Mouse (Mus musculus): ENCODE data around the gene Tgfb3.

DNA sequence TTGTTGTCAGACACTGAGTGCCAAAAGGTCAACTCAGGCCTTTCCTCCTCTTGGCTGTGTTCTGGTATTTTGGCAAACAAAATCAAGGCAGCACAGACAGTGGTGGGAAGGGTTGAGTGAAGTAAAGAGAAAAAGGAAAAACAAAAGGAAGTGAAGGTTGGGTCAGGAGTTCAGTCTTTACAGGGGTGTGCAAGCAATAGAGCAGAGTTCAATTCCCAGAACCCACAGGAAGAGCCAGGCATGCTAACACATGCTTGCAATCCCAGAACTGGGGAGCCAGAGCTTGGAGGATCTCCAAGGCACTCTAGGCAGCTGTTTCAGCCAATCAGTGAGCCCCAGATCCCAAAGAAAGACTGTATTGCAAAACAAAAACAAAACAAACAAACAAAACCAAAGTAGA is 14.0 kb downstream of the Tgfb3 start:
- TF ChIP-seq POLR2A (IDR thresholded peaks at IDR 0.05; ENCODE audit: control insufficient read depth, low read depth, low read length) (no peak), CTCF (IDR thresholded peaks at IDR 0.05; ENCODE audit: control insufficient read depth, insufficient read depth, insufficient replicate concordance, low read depth, low read length) (no peak)
